Mouse (Mus musculus) monocyte, adult 2 months (primary cell): ENCODE results near the gene Olfr691.
"Not testable (repeated sequence)": the region's sequence is repeated elsewhere in the genome, so short reads cannot be mapped to it uniquely, and the experiment has no call there.

ENCODE experiments used
- DNase-seq, 2 experiments: peaks; one replicate each; pipeline ENCODE4 v3.0.0; 2022; ENCODE audit warnings: low spot score in 2 of 2, low read depth in 1 of 2

Olfr691 gene

GRCm38 (mm10) chr7:105342170-105342569, at the start of gene Olfr691:
Gene Olfr691 (minus strand): TSS chr7:105342270.
- no peak for DNase-seq

- no peak for DNase-seq
Measured at GRCm38 (mm10) chr7:105390236-105390635, 48.2 kb upstream of the Olfr691 start.

GRCm38 (mm10) chr7:105387696-105388095, 45.6 kb upstream of the Olfr691 start:
- DNase-seq, result no peak

GRCm38 (mm10) chr7:105380329-105380728, 38.3 kb upstream of the Olfr691 start:
- no peak for DNase-seq

- no peak for DNase-seq
Measured at GRCm38 (mm10) chr7:105374866-105375265, 32.8 kb upstream of the Olfr691 start, which contains the start of gene Gm5901. Gene Gm5901 (plus strand): TSS chr7:105375038.

GRCm38 (mm10) chr7:105373976-105374375, 31.9 kb upstream of the Olfr691 start:
- DNase-seq, result no peak

- DNase-seq, result no peak
Measured at GRCm38 (mm10) chr7:105373509-105373908, 31.4 kb upstream of the Olfr691 start.

GRCm38 (mm10) chr7:105372912-105373311, 30.8 kb upstream of the Olfr691 start:
- DNase-seq, result no peak

- no peak for DNase-seq
Measured at GRCm38 (mm10) chr7:105368521-105368920, 26.5 kb upstream of the Olfr691 start.

- no peak for DNase-seq
Measured at GRCm38 (mm10) chr7:105367930-105368329, 25.9 kb upstream of the Olfr691 start, which contains the start of gene Olfr692. Gene Olfr692 (plus strand): TSS chr7:105368230.

- DNase-seq, result no peak
Measured at GRCm38 (mm10) chr7:105367268-105367667, 25.2 kb upstream of the Olfr691 start.

- no peak for DNase-seq
Measured at GRCm38 (mm10) chr7:105361713-105362112, 19.6 kb upstream of the Olfr691 start.

GRCm38 (mm10) chr7:105356487-105356886, 14.4 kb upstream of the Olfr691 start:
- not testable (repeated sequence) for DNase-seq

- not testable (repeated sequence) for DNase-seq
Measured at GRCm38 (mm10) chr7:105356064-105356463, 14.0 kb upstream of the Olfr691 start.

- DNase-seq, result no peak
Measured at GRCm38 (mm10) chr7:105342752-105343151, 682 bp upstream of the Olfr691 start.

- DNase-seq, result no peak
Measured at GRCm38 (mm10) chr7:105334004-105334403, 8.1 kb downstream of the Olfr691 start, which contains the start of gene Olfr690. Gene Olfr690 (minus strand): TSS chr7:105334104.

GRCm38 (mm10) chr7:105325302-105325701, 16.8 kb downstream of the Olfr691 start:
- no peak for DNase-seq

- no peak for DNase-seq
Measured at GRCm38 (mm10) chr7:105310865-105311264, 31.2 kb downstream of the Olfr691 start, which contains the start of gene Olfr689. Gene Olfr689 (plus strand): TSS chr7:105311165.

GRCm38 (mm10) chr7:105290051-105290450, 52.0 kb downstream of the Olfr691 start:
- DNase-seq, result no peak

- no peak for DNase-seq
Measured at GRCm38 (mm10) chr7:105287795-105288194, 54.3 kb downstream of the Olfr691 start, which contains the start of gene Olfr688. Gene Olfr688 (plus strand): TSS chr7:105288095.
